Mouse (Mus musculus): ENCODE results near the gene Endou.

Endou gene

GRCm38 (mm10) chr15:97731111-97731510, at the start of gene Endou:
Gene Endou (minus strand): TSS chr15:97731339.
- no peak for DNase-seq (ENCODE audit: extremely low read depth, low read depth, low spot score)

- no peak for DNase-seq (ENCODE audit: extremely low read depth, low read depth, low spot score)
These were observed 49.5 kb upstream of the Endou start for GRCm38 (mm10) chr15:97780611-97781031.

DNA sequence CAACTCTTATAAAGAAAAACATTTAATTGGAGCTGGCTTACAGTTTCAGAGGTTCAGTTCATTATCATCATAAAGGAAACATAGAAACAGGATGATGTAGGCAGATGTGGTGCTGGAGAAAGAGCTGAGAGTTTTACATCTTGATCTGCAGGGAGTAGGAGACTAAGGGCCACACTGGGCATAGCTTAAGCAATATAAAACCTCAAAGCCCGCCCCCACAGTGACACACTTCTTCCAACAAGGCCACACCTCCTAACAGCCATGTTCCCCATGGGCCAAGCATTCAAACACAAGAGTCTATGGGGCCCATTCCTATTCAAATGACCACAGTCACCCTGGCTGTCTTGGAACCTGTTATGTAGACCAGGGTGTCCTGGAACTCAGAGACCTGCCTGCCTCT, 48.4 kb upstream of the Endou start:
- DNase-seq (ENCODE audit: extremely low read depth, low read depth, low spot score) = no peak

DNA sequence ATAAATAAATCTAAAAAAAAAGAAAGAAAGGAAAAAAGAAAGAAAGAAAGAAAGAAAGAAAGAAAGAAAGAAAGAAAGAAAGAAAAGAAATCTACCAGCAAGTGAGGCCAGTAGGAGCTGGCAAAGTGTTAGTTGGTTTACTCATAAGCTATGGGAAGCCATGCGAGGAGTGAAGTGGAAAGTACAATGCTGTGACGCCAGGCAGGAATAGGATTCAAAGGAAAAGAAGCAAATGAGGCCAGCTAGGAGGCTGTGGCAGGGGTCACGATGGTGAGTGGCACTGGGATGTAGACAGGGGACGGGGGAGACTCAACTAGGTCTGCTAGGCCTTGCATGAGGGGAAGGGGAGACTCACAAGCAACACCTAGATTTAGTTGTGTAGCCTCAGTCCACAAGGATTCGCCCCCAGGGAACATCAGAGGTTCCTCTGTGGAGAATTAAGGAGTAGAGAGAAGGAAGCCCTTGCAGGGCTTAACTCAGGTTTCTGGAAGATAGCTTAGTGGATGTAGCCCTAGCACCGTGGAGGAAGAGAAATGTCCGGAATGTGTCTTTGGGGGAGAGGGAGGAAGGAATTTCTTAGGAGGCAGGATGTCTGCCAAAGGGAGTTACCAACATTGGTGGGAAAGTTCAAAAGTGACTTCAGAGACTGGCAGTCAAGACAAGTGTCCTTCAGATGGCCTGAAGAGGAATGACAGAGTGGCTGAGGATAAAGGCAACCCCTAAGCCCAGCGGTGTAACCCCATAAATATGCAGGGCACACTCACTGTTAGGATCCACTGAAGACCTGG, 47.4 kb upstream of the Endou start, which contains the start of gene Slc48a1:
Gene Slc48a1, plus strand, starts transcription at position 210 of the 788 bp plus-strand sequence.
- no peak for DNase-seq (ENCODE audit: extremely low read depth, low read depth, low spot score)

- no peak for DNase-seq (ENCODE audit: extremely low read depth, low read depth, low spot score)
These were observed 45.8 kb upstream of the Endou start for GRCm38 (mm10) chr15:97776919-97777318.

- DNase-seq (ENCODE audit: extremely low read depth, low read depth, low spot score) = no peak
These were observed 45.4 kb upstream of the Endou start for GRCm38 (mm10) chr15:97776514-97776913.

DNA sequence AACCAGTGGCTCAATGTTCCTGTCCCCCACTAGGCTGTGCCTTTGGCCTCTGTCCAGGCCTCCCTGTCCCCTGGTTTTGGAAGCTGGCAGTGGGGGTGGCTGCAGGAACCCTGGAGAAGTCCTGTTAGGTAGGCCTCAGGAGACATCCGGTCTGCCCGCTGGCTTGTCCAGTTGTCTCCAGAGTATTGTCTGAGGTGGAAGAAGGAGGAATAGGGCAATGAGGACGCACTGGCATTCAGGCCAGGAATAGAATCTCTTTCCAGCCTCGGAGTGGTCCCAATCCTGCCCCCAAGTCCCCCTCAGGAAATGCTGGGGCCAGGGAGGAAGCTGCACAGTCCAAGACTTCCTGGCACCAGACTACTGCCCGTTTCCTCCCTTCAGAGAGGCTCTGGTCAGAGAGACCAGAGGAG, 42.8 kb upstream of the Endou start:
- no peak for DNase-seq (ENCODE audit: extremely low read depth, low read depth, low spot score)

DNA sequence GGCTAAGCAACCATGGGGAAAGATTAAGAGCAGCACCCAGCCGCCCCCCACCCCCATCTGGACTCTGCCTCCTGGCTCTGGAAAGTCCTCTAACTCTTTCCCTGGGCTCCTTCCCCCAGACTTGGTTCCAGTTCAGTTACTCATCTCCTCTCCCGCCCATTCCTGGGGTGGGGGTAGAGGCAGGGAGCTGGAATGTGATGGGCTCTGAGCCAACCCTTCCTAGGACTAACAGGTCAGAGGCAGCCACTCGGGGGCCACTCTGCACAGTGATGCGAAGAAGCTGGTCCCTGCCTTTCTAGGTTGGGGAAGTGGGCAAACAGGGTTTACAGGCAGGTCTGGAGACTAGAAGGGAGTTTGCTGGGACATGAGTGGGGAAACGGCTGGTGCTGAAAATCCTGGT, 42.0 kb upstream of the Endou start:
- no peak for DNase-seq (ENCODE audit: extremely low read depth, low read depth, low spot score)

DNA sequence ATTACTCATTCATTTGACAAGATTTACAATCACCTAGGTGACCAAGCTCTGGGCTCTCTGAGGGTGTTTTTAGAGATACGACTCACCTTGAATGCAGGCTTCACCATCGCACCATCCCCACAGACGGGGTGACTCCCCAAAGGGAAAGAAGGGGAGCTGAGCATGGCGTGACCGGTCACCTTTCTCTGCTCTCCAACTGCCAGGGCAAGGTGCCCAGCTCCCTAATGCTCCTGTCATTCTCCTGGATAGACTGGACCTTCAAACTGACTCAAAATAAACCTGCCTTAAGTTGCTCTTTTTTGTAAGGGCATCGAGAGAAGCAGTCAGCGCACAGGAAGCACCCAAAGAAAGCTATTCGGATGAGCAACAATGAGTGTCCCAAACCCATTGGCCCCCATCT, 39.1 kb upstream of the Endou start:
- no peak for DNase-seq (ENCODE audit: extremely low read depth, low read depth, low spot score)

DNA sequence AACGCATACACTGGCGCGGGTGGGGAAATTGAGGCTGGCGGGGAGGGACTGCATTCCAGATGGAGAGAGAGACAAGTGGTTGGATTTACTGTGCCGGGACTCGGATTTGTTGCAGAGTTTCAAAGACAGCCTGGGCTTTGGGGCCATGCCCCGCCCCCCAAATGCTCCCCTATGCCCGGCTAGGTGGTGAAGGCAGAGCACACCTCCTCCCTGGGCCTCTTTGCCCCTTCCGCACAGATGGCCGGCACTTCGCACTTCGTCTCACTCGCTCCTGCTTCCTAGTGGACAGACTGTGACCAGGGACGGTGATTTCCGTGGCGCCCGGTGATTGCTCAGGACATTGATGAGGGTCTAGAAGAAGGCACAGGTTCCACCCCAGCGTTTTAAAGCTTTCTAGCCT, 37.1 kb upstream of the Endou start:
- DNase-seq (ENCODE audit: extremely low read depth, low read depth, low spot score) = no peak

- DNase-seq (ENCODE audit: extremely low read depth, low read depth, low spot score) = no peak
These were observed 36.4 kb upstream of the Endou start, which contains the start of gene Rapgef3 for GRCm38 (mm10) chr15:97767280-97768186. Gene Rapgef3 (minus strand): TSS chr15:97767972.

DNA sequence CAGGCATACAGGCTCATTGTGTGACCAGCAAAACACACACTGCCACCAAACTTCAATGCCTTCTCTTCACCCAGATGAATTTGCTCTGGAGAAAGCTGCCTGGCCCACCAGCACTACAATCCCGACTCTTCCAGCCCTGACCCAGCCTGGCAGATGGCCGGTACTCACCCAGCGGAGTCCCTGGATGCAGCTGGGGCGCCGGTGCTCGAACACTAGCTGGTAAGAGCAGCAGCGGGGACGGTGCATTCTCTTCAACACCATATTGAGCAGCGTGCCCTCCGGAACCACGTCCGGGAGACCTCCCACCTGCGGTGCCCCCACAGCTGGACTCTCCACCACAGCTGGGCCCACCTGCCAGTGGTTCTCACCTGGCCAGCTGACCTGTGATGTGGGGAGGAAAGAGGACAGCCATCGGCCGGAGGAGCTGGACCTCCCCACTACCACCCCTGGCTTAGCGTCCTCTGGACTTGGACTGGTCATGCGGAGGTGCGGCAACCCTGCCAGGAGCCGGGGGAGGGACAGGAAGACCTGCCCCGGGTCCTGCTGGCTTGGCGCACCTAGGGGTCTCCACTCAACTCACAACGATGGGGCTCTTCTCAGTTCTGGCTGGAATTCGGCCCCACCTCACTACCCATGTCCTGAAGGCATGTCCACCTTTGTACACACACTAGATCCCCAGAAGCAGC, 35.6 kb upstream of the Endou start:
- DNase-seq (ENCODE audit: extremely low read depth, low read depth, low spot score) = no peak

DNA sequence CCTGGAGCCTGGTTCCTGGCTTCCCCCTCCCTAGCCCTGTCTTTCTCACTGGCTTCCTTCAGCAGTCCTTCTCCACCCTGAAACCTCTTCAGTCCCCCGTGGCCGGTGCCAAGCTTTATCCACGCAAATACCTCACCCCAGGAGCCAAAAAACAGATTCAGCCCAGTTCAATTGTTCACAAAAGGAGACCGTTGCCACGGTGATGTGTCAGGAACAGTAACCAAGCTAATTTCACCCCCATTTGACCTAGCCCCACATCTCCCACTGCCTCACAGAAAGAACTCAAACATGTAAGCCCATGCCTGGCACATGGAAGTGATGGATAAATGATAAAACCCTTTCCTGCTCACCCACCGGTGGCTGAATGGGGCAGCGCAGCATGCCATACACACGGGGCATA, 35.1 kb upstream of the Endou start:
- DNase-seq (ENCODE audit: extremely low read depth, low read depth, low spot score) = no peak

DNA sequence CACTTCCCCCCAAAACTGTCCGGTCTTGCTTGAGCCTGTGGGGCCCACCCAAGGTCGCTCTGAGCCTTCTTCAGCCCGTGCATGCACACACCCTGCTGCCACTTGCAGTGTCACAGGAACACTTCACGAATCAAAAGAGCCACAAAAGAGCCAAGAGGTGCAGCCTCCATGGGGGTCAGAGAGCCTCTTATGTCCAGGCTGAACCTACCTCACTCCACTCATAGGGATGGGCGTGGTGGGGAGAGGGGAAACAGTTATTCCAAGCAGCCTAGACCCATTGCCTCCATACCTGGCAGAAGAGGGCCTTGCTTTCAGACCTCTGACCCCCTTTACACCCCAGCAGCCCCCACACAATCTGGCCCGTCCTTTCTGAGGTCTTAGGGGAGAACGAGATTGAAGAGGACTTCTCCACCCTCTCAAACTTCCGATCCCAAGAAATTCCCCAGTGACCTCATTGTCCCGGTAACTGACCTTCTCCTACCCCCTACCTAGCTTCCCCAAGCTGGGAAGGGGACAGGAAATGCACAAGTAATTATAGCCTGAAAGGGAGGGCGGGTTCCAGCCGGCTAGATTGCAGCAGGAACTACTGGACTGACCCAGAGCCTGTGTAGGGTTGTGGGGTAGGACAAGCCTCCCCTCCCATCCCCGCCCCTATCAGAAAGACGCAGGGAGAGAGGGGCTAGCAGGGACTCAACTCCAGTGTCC, 34.1 kb upstream of the Endou start:
- no peak for DNase-seq (ENCODE audit: extremely low read depth, low read depth, low spot score)

- DNase-seq (ENCODE audit: extremely low read depth, low read depth, low spot score) = no peak
These were observed 33.4 kb upstream of the Endou start for GRCm38 (mm10) chr15:97764532-97764931.

DNA sequence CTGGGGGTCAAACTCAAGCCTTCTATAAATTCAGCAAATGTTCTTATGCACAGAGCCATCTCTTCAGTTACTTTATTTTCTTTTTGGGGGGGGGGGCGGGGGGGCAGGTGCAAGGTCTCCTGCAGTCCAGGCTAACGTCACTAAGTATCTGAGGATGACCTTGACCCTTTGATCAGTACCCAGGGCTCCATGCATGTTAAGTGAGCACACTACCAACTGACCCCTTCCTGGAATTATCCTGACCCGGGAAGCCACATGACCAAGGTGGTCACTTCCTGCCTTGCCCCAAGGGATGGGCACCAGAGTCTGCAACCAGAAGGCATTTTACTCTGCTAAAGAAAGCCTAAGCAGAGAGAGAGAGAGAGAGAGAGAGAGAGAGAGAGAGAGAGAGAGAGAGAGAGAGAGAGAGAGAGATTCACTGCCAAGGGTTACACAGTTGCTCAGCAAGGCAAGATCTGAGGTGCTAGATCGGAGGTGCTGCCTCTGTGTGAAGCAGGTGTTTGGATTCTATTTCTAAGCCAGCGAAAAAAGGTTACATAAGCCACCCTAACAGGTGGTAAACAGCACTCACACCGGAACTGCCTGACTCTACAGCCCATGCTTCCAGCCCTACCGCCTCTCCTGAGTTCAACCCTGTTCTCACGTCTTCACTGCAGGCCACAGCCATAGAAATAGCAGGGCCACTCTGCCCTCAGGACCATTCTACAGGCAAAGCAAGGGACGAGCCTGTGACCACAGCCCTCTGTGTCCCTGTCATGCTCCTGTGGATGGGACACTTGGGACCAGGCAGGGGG, 32.3 kb upstream of the Endou start:
- no peak for DNase-seq (ENCODE audit: extremely low read depth, low read depth, low spot score)

DNA sequence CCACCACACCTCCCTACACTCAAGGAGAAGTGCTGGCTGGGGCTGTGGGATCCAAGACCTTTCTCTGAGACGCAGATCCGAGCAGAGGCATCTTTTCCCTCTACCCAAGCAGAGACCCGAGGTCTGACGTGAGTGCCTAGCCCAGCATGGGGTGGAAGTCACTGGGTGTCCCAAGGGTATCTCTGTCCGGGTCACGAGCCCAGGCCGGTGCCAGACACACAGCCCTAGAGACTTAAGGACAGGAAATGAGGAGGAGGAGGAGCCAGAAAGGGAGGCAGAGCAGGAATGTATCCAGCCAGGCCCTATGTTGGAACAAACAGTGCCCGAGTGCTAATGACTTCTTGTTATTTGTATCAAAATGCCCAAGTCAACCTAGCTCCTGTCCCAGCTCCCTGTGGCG, 31.6 kb upstream of the Endou start:
- no peak for DNase-seq (ENCODE audit: extremely low read depth, low read depth, low spot score)

- DNase-seq (ENCODE audit: extremely low read depth, low read depth, low spot score) = no peak
These were observed 30.3 kb upstream of the Endou start for GRCm38 (mm10) chr15:97761438-97761837.

- DNase-seq (ENCODE audit: extremely low read depth, low read depth, low spot score) = no peak
These were observed 29.8 kb upstream of the Endou start for GRCm38 (mm10) chr15:97760952-97761351.

DNA sequence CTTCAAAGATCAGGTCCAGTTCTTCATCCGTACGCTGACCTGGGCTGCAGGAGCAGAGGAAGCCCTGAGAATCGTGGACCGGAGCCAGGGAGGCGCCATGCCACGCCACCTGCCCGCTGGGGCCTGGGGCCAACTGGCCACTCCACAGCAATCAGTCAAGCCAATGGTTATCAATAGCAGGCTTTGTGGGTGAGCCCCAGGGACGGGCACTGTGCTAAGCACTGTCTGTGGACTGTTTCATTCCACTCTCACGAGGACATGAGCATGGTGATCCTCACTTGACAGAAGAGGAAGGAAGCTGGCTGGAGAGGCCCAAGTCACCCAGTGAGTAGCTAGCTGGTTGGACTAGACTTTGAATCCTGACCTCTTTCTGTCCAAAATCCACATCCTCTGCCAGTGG, 28.9 kb upstream of the Endou start:
- DNase-seq (ENCODE audit: extremely low read depth, low read depth, low spot score) = no peak

Measured in fat pad, adult 2 months (tissue).